Mouse (Mus musculus) MEL (cell line): Measurements from ENCODE around the gene Lrrc72. TPM values are rescaled to one million over a fixed set of nuclear protein-coding genes. Genes with fewer than 3 reads are reported as not detected.

ENCODE experiments used
- DNase-seq: peaks from one replicate; pipeline ENCODE4 v3.0.0; 2011; ENCODE audit warnings: low read depth, low spot score
- H3K27ac ChIP-seq: 2 replicates; pipeline ENCODE4 v1.5.1; 2012; ENCODE audit warnings: low read depth, mild to moderate bottlenecking, control low read depth, low read length, moderate library complexity; ENCODE audit not compliant: control insufficient read depth
- H3K27me3 ChIP-seq, 2 experiments: fragments of 150-350 bp in 1 of 2; sonication (generic) in 1 of 2; 2 replicates each; pipeline ENCODE4 v1.6.1; 2012; ENCODE audit warnings: low read length in 2 of 2, mild to moderate bottlenecking in 2 of 2, improper control_type of control experiment in 1 of 2, moderate library complexity in 1 of 2; ENCODE audit not compliant: insufficient read depth in 2 of 2, control insufficient read depth in 1 of 2
- H3K36me3 ChIP-seq, 2 experiments: 2 replicates each; pipeline ENCODE4 v1.6.1; 2012 to 2014; ENCODE audit warnings: low read length in 2 of 2, improper control_type of control experiment in 1 of 2, inconsistent platforms in 1 of 2, mild to moderate bottlenecking in 1 of 2; ENCODE audit not compliant: insufficient read depth in 2 of 2, control insufficient read depth in 1 of 2
- H3K4me1 ChIP-seq, 2 experiments: fragments of 150-350 bp in 1 of 2; sonication (generic) in 1 of 2; 2 replicates each; pipeline ENCODE4 v1.6.1; 2012; ENCODE audit warnings: low read length in 2 of 2, improper control_type of control experiment in 1 of 2, mild to moderate bottlenecking in 1 of 2; ENCODE audit not compliant: insufficient read depth in 2 of 2, control insufficient read depth in 1 of 2
- H3K4me3 ChIP-seq, 2 experiments: fragments of 150-350 bp in 1 of 2; sonication (generic) in 1 of 2; 2 replicates each; pipeline ENCODE4 v1.5.1; 2012; ENCODE audit warnings: low read depth in 2 of 2, low read length in 2 of 2, mild to moderate bottlenecking in 2 of 2, moderate library complexity in 2 of 2, control low read depth in 1 of 2, improper control_type of control experiment in 1 of 2; ENCODE audit not compliant: control insufficient read depth in 1 of 2, insufficient read depth in 1 of 2
- H3K79me2 ChIP-seq: 2 replicates; pipeline ENCODE4 v1.6.1; 2012; ENCODE audit warnings: mild to moderate bottlenecking, low read length, moderate library complexity; ENCODE audit not compliant: control insufficient read depth, poor library complexity, insufficient read depth
- H3K9ac ChIP-seq: 2 replicates; pipeline ENCODE4 v1.6.1; 2012; ENCODE audit warnings: low read depth, mild to moderate bottlenecking, control low read depth, low read length, moderate library complexity; ENCODE audit not compliant: control insufficient read depth, poor library complexity, severe bottlenecking
- H3K9me3 ChIP-seq: fragments of 150-350 bp; sonication (generic); replicated peaks from 2 replicates; pipeline ENCODE4 v1.6.1; 2012; ENCODE audit warnings: mild to moderate bottlenecking, low read length, improper control_type of control experiment, moderate library complexity; ENCODE audit not compliant: insufficient read depth
- CHD1 ChIP-seq: IDR thresholded peaks from 2 replicates; pipeline ENCODE4 v1.6.1; 2012; ENCODE audit warnings: low read depth, mild to moderate bottlenecking, inconsistent platforms, low read length, improper control_type of control experiment
- EP300 ChIP-seq, 2 experiments: IDR thresholded peaks; 2 replicates each; pipeline ENCODE4 v1.6.1; 2011; ENCODE audit warnings: improper control_type of control experiment in 2 of 2, low read length in 2 of 2, low read depth in 1 of 2, mild to moderate bottlenecking in 1 of 2
- GATA1 ChIP-seq: IDR thresholded peaks from 2 replicates; pipeline ENCODE4 v1.6.1; 2011; ENCODE audit warnings: low read depth, low read length, improper control_type of control experiment
- MAX ChIP-seq: IDR thresholded peaks from 2 replicates; pipeline ENCODE4 v1.6.1; 2011; ENCODE audit warnings: low read length, improper control_type of control experiment
- MXI1 ChIP-seq: IDR thresholded peaks from 2 replicates; pipeline ENCODE4 v1.6.1; 2011; ENCODE audit warnings: mild to moderate bottlenecking, low read depth, low read length, improper control_type of control experiment
- NELFE ChIP-seq: IDR thresholded peaks from 2 replicates; pipeline ENCODE4 v1.6.1; 2011; ENCODE audit warnings: low read depth, low read length, improper control_type of control experiment
- POLR2A ChIP-seq, 2 experiments: IDR thresholded peaks; 2 replicates each; pipeline ENCODE4 v1.6.1; 2011 to 2012; ENCODE audit warnings: low read length in 2 of 2, mild to moderate bottlenecking in 2 of 2, control low read depth in 1 of 2, improper control_type of control experiment in 1 of 2, low read depth in 1 of 2, moderate library complexity in 1 of 2; ENCODE audit not compliant: control insufficient read depth in 1 of 2, insufficient read depth in 1 of 2, poor library complexity in 1 of 2
- RCOR1 ChIP-seq: IDR thresholded peaks from 2 replicates; pipeline ENCODE4 v1.6.1; 2012; ENCODE audit warnings: low read depth, mild to moderate bottlenecking, inconsistent platforms, low read length, improper control_type of control experiment
- SIN3A ChIP-seq: IDR thresholded peaks from 2 replicates; pipeline ENCODE4 v1.6.1; 2012; ENCODE audit warnings: low read length, improper control_type of control experiment, inconsistent platforms
- SMC3 ChIP-seq: IDR thresholded peaks from 2 replicates; pipeline ENCODE4 v1.6.1; 2011; ENCODE audit warnings: low read depth, low read length, improper control_type of control experiment
- TAL1 ChIP-seq: IDR thresholded peaks from 2 replicates; pipeline ENCODE4 v1.6.1; 2012; ENCODE audit warnings: mild to moderate bottlenecking, inconsistent platforms, low read length, moderate library complexity, mixed read lengths
- TCF12 ChIP-seq: IDR thresholded peaks from 2 replicates; pipeline ENCODE4 v1.6.1; 2014; ENCODE audit warnings: low read depth, mild to moderate bottlenecking, inconsistent platforms, low read length, improper control_type of control experiment, moderate library complexity
- UBTF ChIP-seq: IDR thresholded peaks from 2 replicates; pipeline ENCODE4 v1.6.1; 2012; ENCODE audit warnings: low read depth, mild to moderate bottlenecking, inconsistent platforms, low read length, improper control_type of control experiment, moderate library complexity, borderline replicate concordance; ENCODE audit not compliant: insufficient read depth
- USF2 ChIP-seq, 2 experiments: IDR thresholded peaks; 2 replicates each; pipeline ENCODE4 v1.6.1; 2011 to 2012; ENCODE audit warnings: improper control_type of control experiment in 2 of 2, low read length in 2 of 2, borderline replicate concordance in 1 of 2, inconsistent platforms in 1 of 2, low read depth in 1 of 2, mild to moderate bottlenecking in 1 of 2; ENCODE audit not compliant: insufficient read depth in 1 of 2
- ZKSCAN1 ChIP-seq: IDR thresholded peaks from 2 replicates; pipeline ENCODE4 v1.6.1; 2012; ENCODE audit warnings: low read depth, mild to moderate bottlenecking, inconsistent platforms, low read length, improper control_type of control experiment, moderate library complexity
- ZNF384 ChIP-seq: IDR thresholded peaks from 2 replicates; pipeline ENCODE4 v1.6.1; 2012; ENCODE audit warnings: low read depth, mild to moderate bottlenecking, inconsistent platforms, low read length, improper control_type of control experiment
- polyA plus RNA-seq, 2 experiments: library from polyadenylated mRNA; stranded (reverse) in 1 of 2; unstranded in 1 of 2; fragments of >175 nt in 1 of 2; fragments of >200 nt in 1 of 2; gene quantifications; 2 replicates each; pipeline versions ENCODE4 v1.2.1 to v1.2.4; 2012; ENCODE audit warnings: low replicate concordance in 2 of 2, low read depth in 1 of 2; ENCODE audit not compliant: insufficient read length in 2 of 2, insufficient read depth in 1 of 2, missing spikeins in 1 of 2
- total RNA-seq: library from RNA; depleted of rRNA; stranded (reverse); fragments of 300-350 nt; gene quantifications from 2 replicates; pipeline ENCODE4 v1.2.3, GENCODE M21; 2012

Lrrc72 gene
- total and polyA plus RNA-seq, 3 experiments, result not detected

GRCm38 (mm10) chr12:36231386-36231785 is 21.8 kb downstream of the Lrrc72 start:
- Histone ChIP-seq H3K27me3 (peaks cover 0 to 2% of the 10 kb centered on the region in 2 experiments; a peak in 1 of 4 replicates), H3K36me3 (no peaks in the 10 kb centered on the region), H3K27ac (no peak overlapping the region), H3K79me2 (no peaks in the 10 kb centered on the region), H3K4me1 (no peaks in the 10 kb centered on the region), H3K4me3 (no peak overlapping the region), H3K9me3 (no peaks in the 10 kb centered on the region), H3K9ac (no peak overlapping the region)
- TF ChIP-seq TCF12 (no peak), MAX (no peak), CHD1 (no peak), ZNF384 (no peak), NELFE (no peak), USF2 (IDR thresholded peaks at IDR 0.05; ENCODE audit: borderline replicate concordance in 1 of 2, insufficient read depth in 1 of 2, low read depth in 1 of 2, low read length in 2 of 2) (no peak), RCOR1 (no peak), MXI1 (no peak), EP300 (IDR thresholded peaks at IDR 0.05; ENCODE audit: low read depth in 1 of 2, low read length in 2 of 2) (no peak), UBTF (no peak)
- no peak for DNase-seq

GRCm38 (mm10) chr12:36224392-36224791 is 28.8 kb downstream of the Lrrc72 start:
- no peak for TF ChIP-seq UBTF
- TF ChIP-seq SMC3, result no peak
- TF ChIP-seq SIN3A, result no peak
- no peak for TF ChIP-seq TAL1
- no peak for TF ChIP-seq USF2 (IDR thresholded peaks at IDR 0.05; ENCODE audit: borderline replicate concordance in 1 of 2, insufficient read depth in 1 of 2, low read depth in 1 of 2, low read length in 2 of 2)
- TF ChIP-seq POLR2A (IDR thresholded peaks at IDR 0.05; ENCODE audit: control insufficient read depth in 1 of 2, insufficient read depth in 1 of 2, low read depth in 1 of 2, low read length in 2 of 2, poor library complexity in 1 of 2), result no peak
- no peaks in the 10 kb centered on the region for H3K79me2 ChIP-seq

GRCm38 (mm10) chr12:36216905-36217304 is 36.3 kb downstream of the Lrrc72 start:
- H3K79me2 ChIP-seq, result no peaks in the 10 kb centered on the region
- peaks cover 0 to 7% of the 10 kb centered on the region in 2 experiments; a peak in 1 of 4 replicates for H3K4me1 ChIP-seq
- DNase-seq, result peak; percentile 66
- peak overlapping the region; percentile 5; the same call in 1 of the 2 replicates for H3K9ac ChIP-seq
- no peak overlapping the region for H3K27ac ChIP-seq
- H3K9me3 ChIP-seq, result no peaks in the 10 kb centered on the region
- TF ChIP-seq ZKSCAN1 (no peak), MXI1 (0 out of 2 replicates have a peak, but pooled peaks have one; percentile 18), SMC3 (0 out of 2 replicates have a peak, but pooled peaks have one; percentile 9), GATA1 (peak; percentile 19; the same call in 1 of the 2 replicates)
- H3K27me3 ChIP-seq, result no peaks in the 10 kb centered on the region; a peak in 1 of 4 replicates
- peaks cover 0 to 3% of the 10 kb centered on the region in 2 experiments; a peak in 1 of 4 replicates for H3K36me3 ChIP-seq
- peak overlapping the region; percentile 45 to 68 for H3K4me3 ChIP-seq

More at GRCm38 (mm10) chr12:36224392-36224791, 28.8 kb downstream of the Lrrc72 start:
- H3K27ac ChIP-seq, result no peak overlapping the region
- H3K36me3 ChIP-seq, result no peaks in the 10 kb centered on the region
- H3K9ac ChIP-seq, result no peak overlapping the region
- no peak for DNase-seq
- H3K27me3 ChIP-seq, result no peaks in the 10 kb centered on the region; a peak in 1 of 4 replicates
- H3K4me1 ChIP-seq, result no peaks in the 10 kb centered on the region
- no peaks in the 10 kb centered on the region for H3K9me3 ChIP-seq
- no peak overlapping the region for H3K4me3 ChIP-seq
